22 mouse cellular contexts compared by ENCODE assay signal in the genomic region with DNA sequence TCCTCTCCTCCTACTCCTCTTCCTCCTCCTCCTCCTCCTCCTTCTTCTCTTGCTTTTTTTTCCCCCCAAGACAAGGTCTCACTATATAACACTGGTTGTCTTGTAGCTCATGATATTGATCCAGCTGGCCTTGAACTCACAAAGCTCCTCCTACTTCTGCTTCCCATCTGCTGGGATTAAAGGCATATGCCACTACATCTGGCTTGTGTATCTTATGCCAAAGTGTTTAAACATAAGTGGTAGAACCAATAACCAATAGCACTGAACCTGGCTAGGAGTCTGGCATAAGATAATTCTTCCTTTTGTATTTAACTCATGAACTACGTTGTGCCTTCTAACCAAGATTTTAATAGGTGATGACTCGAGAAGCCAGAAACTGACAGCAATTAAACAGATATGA.
"Had no signal": no experiment of that assay in that cellular context is flagged by ENCODE, and none has a peak within 500 bp of the region (broad histone marks: within the 10 kb centered on the region; RNA-seq: fewer than 3 reads in every experiment).

No protein-coding gene starts in this region.

- H3K4me3 ChIP-seq: kidney, embryonic 15.5 days; limb, embryonic 12.5 days; limb, embryonic 15.5 days; liver, embryonic 15.5 days; midbrain, embryonic 12.5 days; myocyte; neural tube, embryonic 13.5 days; stomach, embryonic 15.5 days had no signal

- H3K9me3 ChIP-seq: kidney, embryonic 15.5 days; limb, embryonic 15.5 days; liver, embryonic 15.5 days; neural tube, embryonic 13.5 days; stomach, embryonic 15.5 days had no signal

- H3K4me2 ChIP-seq: kidney, embryonic 15.5 days; limb, embryonic 12.5 days; limb, embryonic 15.5 days; liver, embryonic 11.5 days; liver, embryonic 15.5 days; midbrain, embryonic 12.5 days; neural tube, embryonic 13.5 days; stomach, embryonic 15.5 days had no signal

- H3K36me3 ChIP-seq: kidney, embryonic 15.5 days; limb, embryonic 12.5 days; limb, embryonic 15.5 days; liver, embryonic 15.5 days; midbrain, embryonic 12.5 days; neural tube, embryonic 13.5 days; stomach, embryonic 15.5 days had no signal

- DNase-seq: kidney, adult 8-10 months; kidney, postnatal 10 days; kidney, postnatal 36 days; left cerebral cortex, postnatal 4 days; lung, adult 2 months; lung, postnatal 14 days; lung, postnatal 4 days; retina, postnatal 1 day; right cerebral cortex, postnatal 25 days; spleen, adult 18-20 months; thymus, postnatal 25 days had no signal

- H3K9ac ChIP-seq: kidney, embryonic 15.5 days; limb, embryonic 12.5 days; limb, embryonic 15.5 days; liver, embryonic 15.5 days; midbrain, embryonic 12.5 days; neural tube, embryonic 13.5 days; stomach, embryonic 15.5 days had no signal

- ATAC-seq: intestine, embryonic 16.5 days; midbrain, embryonic 16.5 days had no signal

- H3K4me1 ChIP-seq: kidney, embryonic 15.5 days; limb, embryonic 15.5 days; liver, embryonic 15.5 days; midbrain, embryonic 12.5 days; neural tube, embryonic 13.5 days; stomach, embryonic 15.5 days had no signal

- H3K27ac ChIP-seq: kidney, embryonic 15.5 days; limb, embryonic 12.5 days; limb, embryonic 15.5 days; liver, embryonic 15.5 days; midbrain, embryonic 12.5 days; neural tube, embryonic 13.5 days; stomach, embryonic 15.5 days had no signal

- H3K27me3 ChIP-seq: kidney, embryonic 15.5 days; limb, embryonic 12.5 days; limb, embryonic 15.5 days; liver, embryonic 15.5 days; midbrain, embryonic 12.5 days; neural tube, embryonic 13.5 days; stomach, embryonic 15.5 days had no signal
